Mouse (Mus musculus): ENCODE results near the gene Wwox. TPM values are rescaled to one million over a fixed set of nuclear protein-coding genes. Genes with fewer than 3 reads are reported as not detected.

Wwox gene
- polyA plus RNA-seq, 1 experiment from 2014 or later = 11.6 TPM

DNA sequence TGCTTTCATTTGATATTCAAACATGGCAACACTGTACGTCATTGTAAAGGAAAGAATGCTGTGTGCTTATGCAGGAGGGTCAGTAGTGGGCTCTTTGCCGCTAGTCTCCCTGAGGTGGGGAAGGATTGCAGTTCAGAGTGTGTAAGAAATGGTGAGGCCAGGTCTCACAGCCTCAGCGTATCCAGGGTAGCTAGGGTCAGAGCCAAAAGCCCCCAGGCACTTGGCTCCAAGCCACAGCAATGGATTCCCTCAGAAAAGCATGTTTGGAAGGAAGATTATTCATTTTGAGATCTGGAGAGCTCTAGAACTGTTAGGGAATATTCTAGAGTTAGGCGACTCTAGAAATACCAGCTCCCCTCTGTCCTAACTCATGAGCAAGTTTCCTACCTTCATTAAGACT is 279.4 kb downstream of the Wwox start:
- no peaks in the 10 kb centered on the region for H3K36me3 ChIP-seq (ENCODE audit: insufficient read depth, low read length)
- H3K27ac ChIP-seq (ENCODE audit: low read length) = no peak overlapping the region
- WGBS = 74% methylated on average over 4 of the region's 4 CpGs
- TF ChIP-seq CTCF (IDR thresholded peaks at IDR 0.05) = no peak
- TF ChIP-seq EP300 (IDR thresholded peaks at IDR 0.05) = no peak
- DNase-seq (ENCODE audit: low spot score) (no peak), ATAC-seq (no peak)
- no peak overlapping the region for H3K4me2 ChIP-seq (replicated peaks; ENCODE audit: low read depth, low read length)
- H3K9me3 ChIP-seq (ENCODE audit: low read length) = no peaks in the 10 kb centered on the region
- H3K4me1 ChIP-seq (ENCODE audit: insufficient read depth, low read depth, low read length) = no peaks in the 10 kb centered on the region
- no peak overlapping the region for H3K9ac ChIP-seq (replicated peaks; ENCODE audit: low read depth)
- no peaks in the 10 kb centered on the region; the same call in 1 of the 2 replicates for H3K27me3 ChIP-seq (replicated peaks; ENCODE audit: insufficient read depth, low read length)
- no peak overlapping the region for H3K4me3 ChIP-seq (ENCODE audit: low read depth, low read length)

- H3K4me2 ChIP-seq (replicated peaks; ENCODE audit: low read depth, low read length) = no peak overlapping the region
- 35% methylated on average over 5 of the region's 5 CpGs for WGBS
- H3K36me3 ChIP-seq (ENCODE audit: insufficient read depth, low read length) = no peaks in the 10 kb centered on the region
- no peaks in the 10 kb centered on the region; the same call in 1 of the 2 replicates for H3K27me3 ChIP-seq (replicated peaks; ENCODE audit: insufficient read depth, low read length)
- H3K9ac ChIP-seq (replicated peaks; ENCODE audit: low read depth) = no peak overlapping the region
- no peak overlapping the region for H3K4me3 ChIP-seq (ENCODE audit: low read depth, low read length)
- H3K4me1 ChIP-seq (ENCODE audit: insufficient read depth, low read depth, low read length) = no peaks in the 10 kb centered on the region
- H3K9me3 ChIP-seq (ENCODE audit: low read length) = no peaks in the 10 kb centered on the region
- DNase-seq (ENCODE audit: low spot score) = no peak
- no peak overlapping the region for H3K27ac ChIP-seq (ENCODE audit: low read length)
- ATAC-seq = no peak
- TF ChIP-seq EP300 (IDR thresholded peaks at IDR 0.05) (no peak), CTCF (IDR thresholded peaks at IDR 0.05) (no peak)
Observed at GRCm38 (mm10) chr8:114722611-114723010, 283.2 kb downstream of the Wwox start.

DNA sequence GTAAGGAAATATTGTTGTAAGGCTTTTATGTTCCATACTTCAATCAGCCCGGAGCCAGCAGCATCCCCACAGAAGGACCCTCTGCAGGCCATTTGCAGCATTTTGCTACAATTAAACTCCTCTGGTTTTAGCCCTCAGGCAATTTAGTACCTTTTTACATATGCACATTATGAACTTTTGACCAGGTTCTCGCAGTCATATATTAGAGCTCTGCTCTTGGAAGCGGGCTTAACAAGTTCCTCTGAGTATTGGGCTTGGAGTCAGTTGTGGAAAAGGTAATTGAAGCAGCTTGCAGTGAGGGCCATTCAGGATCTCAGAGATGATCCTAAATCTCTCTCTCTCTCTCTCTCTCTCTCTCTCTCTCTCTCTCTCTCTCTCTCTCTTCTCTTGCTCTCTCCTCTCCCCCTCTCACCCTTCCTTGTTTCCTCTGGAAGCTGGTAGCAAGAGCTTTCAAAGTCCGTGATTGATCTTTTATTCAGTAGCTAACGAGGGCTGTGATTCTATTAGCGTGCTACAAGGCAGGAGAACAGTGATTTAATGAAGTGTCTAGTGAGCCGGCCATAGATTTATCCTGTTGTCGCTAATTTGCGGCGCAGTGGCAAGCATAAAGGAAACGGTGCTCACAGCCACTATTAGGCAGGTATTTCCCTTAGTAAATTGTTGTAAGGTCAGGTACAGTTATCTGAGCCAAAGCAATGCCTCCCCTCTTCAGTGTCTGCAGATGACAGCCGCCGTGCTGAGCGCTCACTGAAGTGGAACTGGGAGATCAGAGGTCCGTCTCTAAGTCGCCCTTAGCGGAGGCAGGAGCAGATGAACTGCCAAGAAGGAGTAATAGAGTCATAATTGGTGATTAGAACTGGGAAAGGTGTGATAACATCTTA is 292.0 kb downstream of the Wwox start:
- Histone ChIP-seq H3K4me3 (ENCODE audit: low read depth, low read length) (no peak overlapping the region), H3K4me2 (replicated peaks; ENCODE audit: low read depth, low read length) (no peak overlapping the region), H3K4me1 (ENCODE audit: insufficient read depth, low read depth, low read length) (no peaks in the 10 kb centered on the region), H3K36me3 (ENCODE audit: insufficient read depth, low read length) (no peaks in the 10 kb centered on the region), H3K27me3 (replicated peaks; ENCODE audit: insufficient read depth, low read length) (no peaks in the 10 kb centered on the region), H3K9ac (replicated peaks; ENCODE audit: low read depth) (no peak overlapping the region), H3K27ac (ENCODE audit: low read length) (no peak overlapping the region), H3K9me3 (ENCODE audit: low read length) (no peaks in the 10 kb centered on the region)
- ATAC-seq (no peak), DNase-seq (ENCODE audit: low spot score) (no peak)
- TF ChIP-seq EP300 (IDR thresholded peaks at IDR 0.05) (no peak), CTCF (IDR thresholded peaks at IDR 0.05) (no peak)
- 48% methylated on average over 17 of the region's 17 CpGs for whole genome bisulfite sequencing

- ATAC-seq (no peak), DNase-seq (ENCODE audit: low spot score) (no peak)
- H3K36me3 ChIP-seq (ENCODE audit: insufficient read depth, low read length) = no peaks in the 10 kb centered on the region
- no peak overlapping the region for H3K4me2 ChIP-seq (replicated peaks; ENCODE audit: low read depth, low read length)
- no peak for TF ChIP-seq EP300 (IDR thresholded peaks at IDR 0.05)
- no peak for TF ChIP-seq CTCF (IDR thresholded peaks at IDR 0.05)
- peaks cover 8% of the 10 kb centered on the region; the same call in 1 of the 2 replicates for H3K9me3 ChIP-seq (ENCODE audit: low read length)
- H3K27ac ChIP-seq (ENCODE audit: low read length) = no peak overlapping the region
- no peaks in the 10 kb centered on the region for H3K27me3 ChIP-seq (replicated peaks; ENCODE audit: insufficient read depth, low read length)
- no peaks in the 10 kb centered on the region for H3K4me1 ChIP-seq (ENCODE audit: insufficient read depth, low read depth, low read length)
- no peak overlapping the region for H3K4me3 ChIP-seq (ENCODE audit: low read depth, low read length)
- 66% methylated on average over 12 of the region's 12 CpGs for WGBS
- H3K9ac ChIP-seq (replicated peaks; ENCODE audit: low read depth) = no peak overlapping the region
Observed at GRCm38 (mm10) chr8:114743185-114743915, 303.9 kb downstream of the Wwox start.

DNA sequence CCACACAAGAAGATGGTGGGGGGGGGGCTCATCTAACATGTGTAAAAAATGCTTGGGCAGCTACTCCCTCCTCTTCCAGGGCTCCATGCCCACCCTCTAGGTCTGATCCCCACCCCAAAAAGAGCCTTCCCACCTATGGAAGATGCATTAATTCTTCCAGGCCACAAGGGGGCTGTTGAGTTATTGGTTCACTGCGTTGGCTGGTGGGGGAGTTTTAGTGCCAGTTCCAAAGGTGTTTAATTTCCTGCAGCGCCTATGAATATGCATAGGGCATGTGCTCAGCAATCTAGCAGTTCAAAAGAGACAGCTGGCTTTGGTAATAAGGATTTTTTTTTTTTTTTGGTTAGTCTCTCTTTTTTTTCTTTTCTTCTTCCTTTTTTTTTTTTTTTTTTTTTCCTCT is 306.9 kb downstream of the Wwox start:
- Histone ChIP-seq H3K4me2 (replicated peaks; ENCODE audit: low read depth, low read length) (no peak overlapping the region), H3K36me3 (ENCODE audit: insufficient read depth, low read length) (no peaks in the 10 kb centered on the region), H3K27me3 (replicated peaks; ENCODE audit: insufficient read depth, low read length) (no peaks in the 10 kb centered on the region), H3K9me3 (ENCODE audit: low read length) (no peaks in the 10 kb centered on the region), H3K4me3 (ENCODE audit: low read depth, low read length) (no peak overlapping the region), H3K4me1 (ENCODE audit: insufficient read depth, low read depth, low read length) (no peaks in the 10 kb centered on the region), H3K9ac (replicated peaks; ENCODE audit: low read depth) (no peak overlapping the region), H3K27ac (ENCODE audit: low read length) (no peak overlapping the region)
- WGBS = 72% methylated on average over 2 of the region's 2 CpGs
- peak; percentile 12 for DNase-seq (ENCODE audit: low spot score)
- no peak for ATAC-seq
- no peak for TF ChIP-seq EP300 (IDR thresholded peaks at IDR 0.05)
- peak; percentile 50 for TF ChIP-seq CTCF (IDR thresholded peaks at IDR 0.05)

DNA sequence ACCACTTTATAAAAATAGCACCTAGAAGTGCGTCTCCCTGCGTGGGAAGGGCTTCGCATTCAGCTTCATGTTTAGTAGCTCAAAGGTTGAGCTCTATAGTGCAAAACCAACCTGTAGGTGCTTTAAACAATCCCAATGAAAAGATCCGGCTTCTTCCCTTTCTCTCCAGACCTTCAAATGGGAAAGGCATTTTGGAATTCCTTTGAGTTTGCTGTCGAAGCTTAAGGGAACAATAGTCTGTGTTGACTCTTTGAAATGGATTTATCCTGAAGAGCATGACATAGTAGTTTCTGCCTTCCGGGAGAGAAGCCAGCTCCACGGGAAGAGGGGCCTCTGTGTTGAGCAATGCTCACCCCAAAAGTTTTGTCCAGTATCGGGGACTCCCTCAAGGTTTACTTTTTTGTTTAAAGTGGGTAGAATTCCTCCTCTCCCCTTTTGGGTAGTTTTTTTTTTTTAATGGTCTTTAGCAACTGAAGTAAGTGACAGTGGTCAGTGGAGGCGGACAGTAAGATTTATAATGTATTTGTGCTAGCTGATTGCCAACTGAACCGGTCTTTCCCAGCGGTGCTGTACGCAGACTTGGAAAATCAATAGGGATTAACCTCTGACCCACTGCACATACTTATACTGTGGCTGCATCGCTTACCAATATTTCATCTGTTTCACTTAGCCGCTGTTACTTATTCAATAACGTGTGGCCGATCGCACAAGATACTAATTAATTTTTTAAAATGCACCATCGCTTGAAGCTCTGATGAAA is 312.1 kb downstream of the Wwox start:
- Histone ChIP-seq H3K36me3 (ENCODE audit: insufficient read depth, low read length) (no peaks in the 10 kb centered on the region), H3K9me3 (ENCODE audit: low read length) (no peaks in the 10 kb centered on the region), H3K9ac (replicated peaks; ENCODE audit: low read depth) (no peak overlapping the region), H3K4me3 (ENCODE audit: low read depth, low read length) (no peak overlapping the region), H3K4me1 (ENCODE audit: insufficient read depth, low read depth, low read length) (no peaks in the 10 kb centered on the region), H3K27me3 (replicated peaks; ENCODE audit: insufficient read depth, low read length) (no peaks in the 10 kb centered on the region), H3K27ac (ENCODE audit: low read length) (no peak overlapping the region), H3K4me2 (replicated peaks; ENCODE audit: low read depth, low read length) (no peak overlapping the region)
- TF ChIP-seq CTCF (IDR thresholded peaks at IDR 0.05) (no peak), EP300 (IDR thresholded peaks at IDR 0.05) (no peak)
- ATAC-seq (no peak), DNase-seq (ENCODE audit: low spot score) (no peak)
- 60% methylated on average over 18 of the region's 18 CpGs for WGBS

Data from lung, postnatal 0 days (tissue).